Mouse (Mus musculus): Measurements from ENCODE around the gene Elovl5. TPM values are rescaled to one million over a fixed set of nuclear protein-coding genes. Genes with fewer than 3 reads are reported as not detected.

Gene Elovl5
- polyA plus RNA-seq, 1 experiment from 2014 or later: 106 TPM

DNA sequence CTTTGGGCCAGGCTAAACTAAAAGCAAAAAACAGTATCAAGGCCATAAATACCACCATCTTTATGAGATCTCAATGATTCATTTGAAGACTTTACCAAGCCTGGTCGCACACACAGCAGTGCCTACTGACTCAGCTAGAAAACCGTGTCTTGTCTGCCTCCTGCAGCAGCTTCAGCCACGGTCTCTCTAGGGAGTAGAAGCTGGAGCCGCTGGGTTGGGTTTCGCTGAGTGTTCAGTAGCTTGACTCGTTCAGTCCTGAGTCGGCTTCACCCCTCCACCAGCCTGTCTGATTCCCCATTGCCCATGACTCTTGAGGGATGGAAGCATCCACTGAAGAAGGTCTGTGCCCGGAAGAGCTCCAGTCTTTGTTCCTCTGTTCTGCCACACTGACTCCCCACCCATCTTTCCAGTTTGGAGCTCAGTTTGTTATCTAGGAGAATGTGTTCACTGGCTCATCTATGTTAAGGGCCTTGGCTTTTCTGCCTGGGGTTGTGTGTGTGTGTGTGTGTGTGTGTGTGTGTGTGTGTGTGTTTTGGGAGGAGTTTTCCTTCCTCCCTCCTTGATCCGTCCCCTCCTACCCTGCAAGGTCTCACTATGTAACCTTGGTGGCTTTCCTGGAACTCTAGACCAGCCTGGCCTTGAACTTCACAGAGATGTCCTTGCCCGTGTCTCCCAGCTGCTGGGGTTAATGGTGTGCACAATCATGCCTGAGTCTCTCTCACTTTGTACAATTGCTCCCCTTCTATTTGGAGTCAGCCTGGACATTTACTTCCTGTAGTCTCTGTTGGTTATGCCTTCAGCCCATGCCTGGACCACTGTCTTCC is 13.1 kb downstream of the Elovl5 start:
- Histone ChIP-seq H3K9me3 (replicated peaks; ENCODE audit: control insufficient read depth, low read length) (no peaks in the 10 kb centered on the region), H3K4me2 (ENCODE audit: low read depth, low read length) (no peak overlapping the region), H3K27me3 (ENCODE audit: control insufficient read depth, insufficient read depth, low read length) (no peaks in the 10 kb centered on the region), H3K27ac (replicated peaks; ENCODE audit: low read depth, low read length) (no peak overlapping the region), H3K9ac (replicated peaks; ENCODE audit: low read length) (no peak overlapping the region), H3K4me3 (ENCODE audit: low read depth, low read length) (no peak overlapping the region), H3K4me1 (ENCODE audit: control insufficient read depth, insufficient read depth, low read length) (no peaks in the 10 kb centered on the region; the same call in none of the 2 replicates), H3K36me3 (replicated peaks; ENCODE audit: control insufficient read depth, insufficient read depth, low read depth, low read length) (no peaks in the 10 kb centered on the region)
- DNase-seq (ENCODE audit: low spot score): no peak
- 62% methylated on average over 10 of the region's 10 CpGs for WGBS
- 0 out of 2 replicates have a peak, but pooled peaks have one; percentile 20 for ATAC-seq (replicated peaks; ENCODE audit: insufficient number of reproducible peaks, low FRiP score, low TSS enrichment, low read depth)

GRCm38 (mm10) chr9:77930860-77931184 is 13.7 kb downstream of the Elovl5 start:
- DNase-seq (ENCODE audit: low spot score): no peak
- Histone ChIP-seq H3K27me3 (ENCODE audit: control insufficient read depth, insufficient read depth, low read length) (no peaks in the 10 kb centered on the region), H3K4me3 (ENCODE audit: low read depth, low read length) (no peak overlapping the region), H3K27ac (replicated peaks; ENCODE audit: low read depth, low read length) (no peak overlapping the region), H3K9ac (replicated peaks; ENCODE audit: low read length) (no peak overlapping the region), H3K9me3 (replicated peaks; ENCODE audit: control insufficient read depth, low read length) (no peaks in the 10 kb centered on the region), H3K36me3 (replicated peaks; ENCODE audit: control insufficient read depth, insufficient read depth, low read depth, low read length) (no peaks in the 10 kb centered on the region), H3K4me1 (ENCODE audit: control insufficient read depth, insufficient read depth, low read length) (no peaks in the 10 kb centered on the region; the same call in none of the 2 replicates), H3K4me2 (ENCODE audit: low read depth, low read length) (no peak overlapping the region)
- no peak; the same call in 1 of the 2 replicates for ATAC-seq (replicated peaks; ENCODE audit: insufficient number of reproducible peaks, low FRiP score, low TSS enrichment, low read depth)
- whole genome bisulfite sequencing: 51% methylated on average over 4 of the region's 4 CpGs

GRCm38 (mm10) chr9:77931740-77932139 is 14.6 kb downstream of the Elovl5 start:
- Histone ChIP-seq H3K27me3 (ENCODE audit: control insufficient read depth, insufficient read depth, low read length) (no peaks in the 10 kb centered on the region), H3K4me3 (ENCODE audit: low read depth, low read length) (no peak overlapping the region), H3K36me3 (replicated peaks; ENCODE audit: control insufficient read depth, insufficient read depth, low read depth, low read length) (no peaks in the 10 kb centered on the region), H3K9ac (replicated peaks; ENCODE audit: low read length) (no peak overlapping the region), H3K4me1 (ENCODE audit: control insufficient read depth, insufficient read depth, low read length) (no peaks in the 10 kb centered on the region; the same call in none of the 2 replicates), H3K9me3 (replicated peaks; ENCODE audit: control insufficient read depth, low read length) (no peaks in the 10 kb centered on the region), H3K4me2 (ENCODE audit: low read depth, low read length) (no peak overlapping the region), H3K27ac (replicated peaks; ENCODE audit: low read depth, low read length) (no peak overlapping the region)
- WGBS: 75% methylated on average over 5 of the region's 5 CpGs
- DNase-seq (ENCODE audit: low spot score): no peak
- ATAC-seq (replicated peaks; ENCODE audit: insufficient number of reproducible peaks, low FRiP score, low TSS enrichment, low read depth): no peak

DNA sequence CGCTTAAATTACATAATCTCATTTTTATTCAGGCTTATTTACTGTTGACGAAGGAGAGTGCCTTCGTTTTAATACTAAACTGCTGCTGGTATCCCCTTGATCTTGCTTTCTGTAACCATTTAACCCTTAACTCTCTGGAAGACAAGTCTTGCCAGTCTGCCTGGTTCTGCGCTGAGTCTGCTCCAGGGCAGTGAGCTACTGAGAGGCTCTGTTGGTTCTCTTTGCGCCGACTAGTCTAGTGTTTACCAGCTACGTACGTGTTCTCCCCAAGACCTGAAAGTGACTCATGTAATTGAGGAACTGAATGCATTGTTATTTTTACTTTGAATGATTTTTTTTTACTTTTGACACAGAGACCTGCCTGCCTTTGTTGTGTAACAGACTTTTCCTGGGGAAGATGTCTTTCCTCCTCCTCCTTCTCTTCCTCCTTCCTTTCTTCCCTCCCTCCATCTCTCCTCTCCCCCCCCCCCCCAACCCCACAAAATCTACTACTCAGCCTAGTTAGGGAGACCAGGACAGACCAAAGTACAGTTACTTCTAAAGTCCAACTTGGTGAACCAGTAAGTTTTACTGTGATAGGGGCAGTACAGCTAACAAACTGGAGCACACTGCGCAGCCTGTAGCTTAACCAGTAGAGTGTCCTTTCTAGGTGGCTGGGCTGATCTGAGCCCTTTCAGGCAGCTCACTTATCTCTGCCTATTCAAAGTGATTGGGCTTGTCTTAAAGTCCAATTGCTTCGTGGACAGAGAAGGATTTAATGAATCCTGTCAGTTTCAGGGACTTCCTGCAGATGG is 18.9 kb downstream of the Elovl5 start:
- WGBS: 65% methylated on average over 10 of the region's 10 CpGs
- H3K27me3 ChIP-seq (ENCODE audit: control insufficient read depth, insufficient read depth, low read length): no peaks in the 10 kb centered on the region
- ATAC-seq (replicated peaks; ENCODE audit: insufficient number of reproducible peaks, low FRiP score, low TSS enrichment, low read depth) (no peak), DNase-seq (ENCODE audit: low spot score) (no peak)
- no peaks in the 10 kb centered on the region for H3K9me3 ChIP-seq (replicated peaks; ENCODE audit: control insufficient read depth, low read length)
- H3K27ac ChIP-seq (replicated peaks; ENCODE audit: low read depth, low read length): no peak overlapping the region
- H3K4me3 ChIP-seq (ENCODE audit: low read depth, low read length): no peak overlapping the region
- no peak overlapping the region for H3K9ac ChIP-seq (replicated peaks; ENCODE audit: low read length)
- H3K4me2 ChIP-seq (ENCODE audit: low read depth, low read length): no peak overlapping the region
- no peaks in the 10 kb centered on the region for H3K36me3 ChIP-seq (replicated peaks; ENCODE audit: control insufficient read depth, insufficient read depth, low read depth, low read length)
- no peaks in the 10 kb centered on the region; the same call in 1 of the 2 replicates for H3K4me1 ChIP-seq (ENCODE audit: control insufficient read depth, insufficient read depth, low read length)

DNA sequence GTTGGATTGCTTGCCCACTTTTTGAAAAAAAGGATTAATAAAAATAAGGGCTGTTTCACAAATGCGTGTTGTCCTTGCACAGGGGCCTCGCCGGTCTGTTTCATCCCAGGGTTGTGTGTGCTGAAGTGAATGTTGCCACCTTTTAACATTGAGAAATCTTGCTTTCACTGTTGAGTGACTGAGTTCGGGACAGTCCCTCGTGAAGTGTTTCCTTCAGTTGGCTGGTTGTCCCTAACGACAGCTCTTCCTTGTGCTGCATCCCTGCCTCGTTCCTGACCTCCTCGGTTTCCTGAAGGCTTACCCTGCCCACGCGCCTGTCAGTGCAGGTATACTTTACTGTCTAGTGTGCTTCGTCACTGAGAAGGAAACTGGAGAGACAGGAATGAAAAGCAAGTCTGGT is 20.7 kb downstream of the Elovl5 start:
- H3K4me3 ChIP-seq (ENCODE audit: low read depth, low read length): no peak overlapping the region
- H3K9ac ChIP-seq (replicated peaks; ENCODE audit: low read length): no peak overlapping the region
- H3K9me3 ChIP-seq (replicated peaks; ENCODE audit: control insufficient read depth, low read length): no peaks in the 10 kb centered on the region
- no peak overlapping the region for H3K27ac ChIP-seq (replicated peaks; ENCODE audit: low read depth, low read length)
- H3K4me1 ChIP-seq (ENCODE audit: control insufficient read depth, insufficient read depth, low read length): no peaks in the 10 kb centered on the region
- DNase-seq (ENCODE audit: low spot score) (no peak), ATAC-seq (replicated peaks; ENCODE audit: insufficient number of reproducible peaks, low FRiP score, low TSS enrichment, low read depth) (no peak)
- 76% methylated on average over 11 of the region's 11 CpGs for WGBS
- no peaks in the 10 kb centered on the region for H3K36me3 ChIP-seq (replicated peaks; ENCODE audit: control insufficient read depth, insufficient read depth, low read depth, low read length)
- no peak overlapping the region for H3K4me2 ChIP-seq (ENCODE audit: low read depth, low read length)
- H3K27me3 ChIP-seq (ENCODE audit: control insufficient read depth, insufficient read depth, low read length): no peaks in the 10 kb centered on the region

DNA sequence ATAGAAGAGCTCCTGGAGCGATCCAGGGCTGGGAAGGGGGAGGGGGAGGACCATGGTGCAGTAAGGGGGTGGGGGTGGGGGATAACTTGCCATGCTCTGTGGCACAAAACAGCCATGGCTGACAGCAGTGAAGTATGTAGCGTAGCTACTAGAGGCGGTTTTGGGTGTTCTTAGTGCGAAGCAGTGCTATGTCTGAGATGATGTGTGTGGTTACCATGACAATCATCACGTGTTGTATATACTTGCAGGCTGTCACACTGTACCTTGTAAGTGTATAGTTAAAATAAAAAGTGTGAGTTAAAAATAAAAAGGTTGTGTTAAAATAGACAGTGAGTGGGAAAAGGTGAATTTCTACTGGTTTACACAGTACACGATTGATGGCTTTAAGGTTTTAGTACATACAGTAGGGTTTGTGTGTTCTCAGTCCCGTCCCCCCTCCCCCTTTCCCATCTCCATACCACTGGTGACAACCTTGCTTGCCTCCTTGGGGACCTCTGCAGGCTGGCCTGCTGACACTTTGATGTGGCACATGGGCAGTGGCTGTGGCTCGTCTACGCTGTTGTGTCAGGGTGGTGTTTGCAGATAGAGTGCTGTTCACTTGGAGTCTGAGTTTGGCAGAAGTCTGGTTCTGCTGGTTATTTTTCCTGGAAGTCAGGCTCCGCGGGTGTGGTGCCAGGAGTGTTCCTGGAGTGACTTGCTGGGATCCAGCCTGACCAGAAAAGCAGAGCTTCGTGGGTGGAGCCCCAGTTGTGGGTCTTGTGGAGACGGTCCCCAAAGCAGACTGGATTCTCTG is 21.8 kb downstream of the Elovl5 start:
- 64% methylated on average over 13 of the region's 13 CpGs for WGBS
- H3K36me3 ChIP-seq (replicated peaks; ENCODE audit: control insufficient read depth, insufficient read depth, low read depth, low read length): no peaks in the 10 kb centered on the region
- H3K27ac ChIP-seq (replicated peaks; ENCODE audit: low read depth, low read length): no peak overlapping the region
- no peaks in the 10 kb centered on the region for H3K27me3 ChIP-seq (ENCODE audit: control insufficient read depth, insufficient read depth, low read length)
- ATAC-seq (replicated peaks; ENCODE audit: insufficient number of reproducible peaks, low FRiP score, low TSS enrichment, low read depth) (peak; percentile 61), DNase-seq (ENCODE audit: low spot score) (no peak)
- H3K9me3 ChIP-seq (replicated peaks; ENCODE audit: control insufficient read depth, low read length): no peaks in the 10 kb centered on the region
- no peak overlapping the region for H3K4me3 ChIP-seq (ENCODE audit: low read depth, low read length)
- H3K4me2 ChIP-seq (ENCODE audit: low read depth, low read length): no peak overlapping the region
- H3K4me1 ChIP-seq (ENCODE audit: control insufficient read depth, insufficient read depth, low read length): no peaks in the 10 kb centered on the region
- no peak overlapping the region for H3K9ac ChIP-seq (replicated peaks; ENCODE audit: low read length)

DNA sequence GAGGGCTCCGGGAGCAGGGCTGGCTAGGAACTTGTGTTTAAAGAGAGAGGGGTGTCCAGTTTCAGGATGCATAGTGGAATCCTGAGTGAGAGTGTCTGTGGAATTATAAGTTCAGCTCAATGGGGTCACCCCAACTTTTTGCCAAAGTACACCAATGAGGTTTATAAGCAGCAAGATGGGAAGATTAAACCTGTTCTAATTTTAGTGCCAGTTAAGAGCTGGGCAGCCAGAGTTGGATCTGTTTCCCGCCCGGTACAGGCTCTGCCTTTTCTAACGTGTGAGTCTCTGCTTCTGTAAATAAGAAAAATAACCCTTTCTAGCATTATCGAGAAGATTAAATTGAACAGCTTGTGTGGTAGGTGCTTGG is 22.4 kb downstream of the Elovl5 start:
- no peak overlapping the region for H3K9ac ChIP-seq (replicated peaks; ENCODE audit: low read length)
- no peaks in the 10 kb centered on the region for H3K27me3 ChIP-seq (ENCODE audit: control insufficient read depth, insufficient read depth, low read length)
- H3K9me3 ChIP-seq (replicated peaks; ENCODE audit: control insufficient read depth, low read length): no peaks in the 10 kb centered on the region
- H3K4me2 ChIP-seq (ENCODE audit: low read depth, low read length): no peak overlapping the region
- H3K4me3 ChIP-seq (ENCODE audit: low read depth, low read length): no peak overlapping the region
- no peak for DNase-seq (ENCODE audit: low spot score)
- H3K27ac ChIP-seq (replicated peaks; ENCODE audit: low read depth, low read length): no peak overlapping the region
- 71% methylated on average over 5 of the region's 5 CpGs for WGBS
- no peaks in the 10 kb centered on the region for H3K4me1 ChIP-seq (ENCODE audit: control insufficient read depth, insufficient read depth, low read length)
- H3K36me3 ChIP-seq (replicated peaks; ENCODE audit: control insufficient read depth, insufficient read depth, low read depth, low read length): no peaks in the 10 kb centered on the region
- ATAC-seq (replicated peaks; ENCODE audit: insufficient number of reproducible peaks, low FRiP score, low TSS enrichment, low read depth): no peak

Data from embryonic facial prominence, embryonic 11.5 days (tissue).